Mouse (Mus musculus) erythroblast, embryonic 14.5 days (primary cell): ENCODE data around the gene Lurap1l. TPM values are rescaled to one million over a fixed set of nuclear protein-coding genes. Genes with fewer than 3 reads are reported as not detected.
A peak's percentile ranks its signal among the peaks of the same experiment; 100 is the strongest.

ENCODE experiments used
- H3K27me3 ChIP-seq: 2 replicates; pipeline ENCODE4 v1.6.1; 2012; ENCODE audit warnings: inconsistent platforms; ENCODE audit not compliant: control insufficient read depth
- H3K36me3 ChIP-seq: 2 replicates; pipeline ENCODE4 v1.6.1; 2012; ENCODE audit warnings: mild to moderate bottlenecking, inconsistent platforms; ENCODE audit not compliant: control insufficient read depth
- H3K4me1 ChIP-seq: 2 replicates; pipeline ENCODE4 v1.6.1; 2012; ENCODE audit warnings: inconsistent platforms; ENCODE audit not compliant: control insufficient read depth
- H3K4me3 ChIP-seq: replicated peaks from 2 replicates; pipeline ENCODE3; 2012; ENCODE audit warnings: moderate library complexity, mild to moderate bottlenecking, inconsistent platforms
- H3K9me3 ChIP-seq: 2 replicates; pipeline ENCODE4 v1.6.1; 2012; ENCODE audit warnings: low read length, inconsistent platforms, mixed read lengths; ENCODE audit not compliant: control insufficient read depth
- GATA1 ChIP-seq: IDR thresholded peaks from 2 replicates; pipeline ENCODE4 v1.6.1; 2012; ENCODE audit warnings: low read length, inconsistent platforms, mixed read lengths
- TAL1 ChIP-seq: IDR thresholded peaks from 3 replicates; pipeline ENCODE4 v1.6.1; 2012; ENCODE audit warnings: low read length, inconsistent platforms, mixed read lengths
- polyA plus RNA-seq: library from polyadenylated mRNA; stranded (reverse); fragments of >175 nt; gene quantifications from 2 replicates; pipeline ENCODE4 v1.2.3, GENCODE M21; 2012

Gene Lurap1l
- 0.01 TPM in 2 replicates for polyA plus RNA-seq

DNA sequence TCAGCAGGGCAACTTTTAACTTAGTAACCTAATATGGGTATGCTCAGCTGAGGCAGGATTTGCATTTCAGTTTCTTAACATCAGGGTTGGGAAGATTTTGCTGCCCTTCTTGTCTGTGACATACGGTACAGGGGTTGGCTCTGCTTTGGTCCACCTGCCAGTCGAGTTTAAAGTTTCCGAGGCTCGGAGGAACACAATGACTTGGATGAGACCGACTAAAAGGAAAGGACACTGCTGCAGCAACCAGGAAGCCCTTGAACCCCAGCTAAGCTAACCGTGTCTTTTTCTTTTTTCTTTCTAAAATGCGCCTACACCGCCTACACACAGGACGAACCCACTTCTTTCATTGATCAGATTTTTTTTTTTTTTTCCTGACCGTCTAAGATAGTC is at the start of gene Lurap1l:
Gene Lurap1l, plus strand, starts transcription at position 166 of the 390 bp plus-strand sequence.
- Histone ChIP-seq H3K9me3 (no peaks in the 10 kb centered on the region), H3K36me3 (no peaks in the 10 kb centered on the region), H3K4me3 (peak within 1 kb of the TSS; percentile 59), H3K27me3 (peaks cover 16% of the 10 kb centered on the region), H3K4me1 (no peaks in the 10 kb centered on the region)
- TF ChIP-seq GATA1 (no peak), TAL1 (no peak)

GRCm38 (mm10) chr4:80862962-80863361 is 47.5 kb upstream of the Lurap1l start:
- TF ChIP-seq GATA1 (no peak), TAL1 (no peak)
- Histone ChIP-seq H3K27me3 (no peaks in the 10 kb centered on the region), H3K4me3 (no peak overlapping the region), H3K4me1 (no peaks in the 10 kb centered on the region), H3K36me3 (no peaks in the 10 kb centered on the region), H3K9me3 (no peaks in the 10 kb centered on the region)

DNA sequence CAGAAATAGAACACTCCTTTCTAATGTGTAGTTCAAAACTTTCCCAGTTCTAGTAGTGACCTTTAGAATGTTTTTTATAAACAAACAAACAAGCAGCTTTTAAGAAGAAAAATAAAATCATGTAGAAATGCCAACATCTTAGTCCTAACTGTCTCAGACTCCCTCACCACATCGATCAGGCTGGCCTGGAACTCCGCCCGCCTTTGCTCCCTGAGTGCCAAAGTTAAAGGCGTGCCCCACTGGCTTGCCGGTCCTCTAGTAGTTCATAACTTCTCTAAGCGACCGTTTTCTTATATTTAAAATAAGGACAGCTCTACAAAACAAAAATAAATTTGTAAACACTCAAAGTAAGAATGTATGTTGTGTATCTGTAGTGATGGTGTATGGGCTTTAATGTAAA is 46.5 kb upstream of the Lurap1l start:
- Histone ChIP-seq H3K36me3 (no peaks in the 10 kb centered on the region), H3K4me1 (no peaks in the 10 kb centered on the region), H3K27me3 (no peaks in the 10 kb centered on the region), H3K4me3 (no peak overlapping the region), H3K9me3 (no peaks in the 10 kb centered on the region)
- TF ChIP-seq GATA1, result no peak
- no peak for TF ChIP-seq TAL1

- Histone ChIP-seq H3K27me3 (no peaks in the 10 kb centered on the region), H3K36me3 (no peaks in the 10 kb centered on the region), H3K9me3 (no peaks in the 10 kb centered on the region), H3K4me1 (no peaks in the 10 kb centered on the region), H3K4me3 (peak overlapping the region; percentile 15)
- TF ChIP-seq GATA1 (no peak), TAL1 (no peak)
These were observed 45.9 kb upstream of the Lurap1l start for GRCm38 (mm10) chr4:80864511-80864922.

DNA sequence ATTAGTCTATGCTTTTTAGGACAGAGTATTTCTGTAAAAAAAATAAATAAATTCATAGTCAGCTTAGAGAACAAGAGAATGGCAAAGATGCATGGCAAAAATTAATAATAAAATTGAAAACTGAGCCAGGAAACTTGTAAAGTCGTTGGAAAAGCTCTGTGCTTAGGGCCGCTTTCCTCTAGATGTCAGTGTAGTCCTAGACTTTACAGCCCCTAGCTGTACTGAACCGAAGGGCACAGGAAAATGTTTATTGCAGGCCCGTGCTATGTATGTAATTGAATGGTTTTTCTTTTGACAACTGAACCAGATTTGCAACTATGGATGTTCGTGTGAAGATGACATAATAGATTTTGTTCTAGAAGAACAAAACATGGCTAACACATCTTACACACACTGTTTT is 44.4 kb upstream of the Lurap1l start:
- Histone ChIP-seq H3K4me3 (no peak overlapping the region), H3K27me3 (no peaks in the 10 kb centered on the region), H3K9me3 (no peaks in the 10 kb centered on the region), H3K4me1 (no peaks in the 10 kb centered on the region), H3K36me3 (no peaks in the 10 kb centered on the region)
- no peak for TF ChIP-seq TAL1

DNA sequence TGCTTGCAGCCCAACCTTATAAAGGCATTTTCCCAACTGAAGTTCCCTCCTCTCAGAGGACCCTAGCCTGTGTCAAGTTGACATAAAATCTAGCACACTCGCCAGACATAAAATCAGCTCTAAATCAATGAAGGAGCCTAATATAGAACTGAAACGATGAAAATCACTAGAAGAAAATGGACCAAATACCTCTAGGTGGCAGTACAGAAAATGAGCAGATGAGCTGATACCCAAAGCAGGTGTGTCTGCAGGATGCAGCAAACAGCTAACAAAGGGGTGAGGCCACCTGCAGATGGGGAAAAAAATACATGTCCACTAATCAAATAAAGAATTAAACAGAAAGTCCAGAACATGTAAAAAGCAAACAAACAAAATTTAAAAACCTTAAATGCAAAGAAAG is 40.8 kb upstream of the Lurap1l start:
- no peak for TF ChIP-seq GATA1
- TF ChIP-seq TAL1, result no peak
- H3K4me1 ChIP-seq, result no peaks in the 10 kb centered on the region
- no peaks in the 10 kb centered on the region for H3K9me3 ChIP-seq
- no peaks in the 10 kb centered on the region for H3K36me3 ChIP-seq
- H3K27me3 ChIP-seq, result no peaks in the 10 kb centered on the region
- H3K4me3 ChIP-seq, result no peak overlapping the region

DNA sequence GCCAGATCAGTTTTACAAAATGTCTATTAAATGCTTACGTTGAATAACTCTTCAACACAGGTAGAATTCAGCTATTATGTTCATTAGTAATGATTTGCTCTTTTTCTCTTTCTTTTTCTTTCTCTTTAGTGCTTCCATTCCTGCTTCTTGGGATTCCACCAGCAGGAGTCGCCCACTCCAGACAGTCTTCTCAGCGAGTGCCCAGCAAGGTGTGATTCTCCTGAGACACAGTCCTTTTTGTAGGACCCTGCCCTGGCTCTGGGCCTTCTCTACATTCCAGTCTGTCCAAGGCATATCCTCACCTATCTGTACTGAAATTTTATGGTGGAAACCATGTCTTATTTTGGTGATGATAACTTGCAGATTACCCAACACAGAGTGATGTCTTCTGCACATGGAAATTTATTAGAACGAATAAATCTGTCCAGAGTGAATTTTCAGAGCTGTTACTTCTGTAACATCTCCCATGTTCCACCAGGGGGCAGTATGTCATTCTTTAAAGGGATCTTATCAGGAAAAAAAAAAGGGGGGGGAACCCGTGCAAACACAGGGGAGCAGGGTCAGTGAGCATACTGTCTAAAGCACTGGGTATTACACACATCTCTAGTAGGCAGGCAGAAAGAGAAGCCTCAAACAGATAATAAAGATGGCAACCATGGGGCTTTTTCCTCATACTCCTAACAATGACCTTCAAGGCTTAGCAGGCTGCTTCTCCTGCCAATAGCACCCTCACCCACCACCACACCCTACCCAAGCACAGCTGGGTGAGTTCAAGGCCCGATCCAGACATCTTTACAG is 37.4 kb upstream of the Lurap1l start:
- Histone ChIP-seq H3K9me3 (no peaks in the 10 kb centered on the region), H3K4me1 (no peaks in the 10 kb centered on the region)

DNA sequence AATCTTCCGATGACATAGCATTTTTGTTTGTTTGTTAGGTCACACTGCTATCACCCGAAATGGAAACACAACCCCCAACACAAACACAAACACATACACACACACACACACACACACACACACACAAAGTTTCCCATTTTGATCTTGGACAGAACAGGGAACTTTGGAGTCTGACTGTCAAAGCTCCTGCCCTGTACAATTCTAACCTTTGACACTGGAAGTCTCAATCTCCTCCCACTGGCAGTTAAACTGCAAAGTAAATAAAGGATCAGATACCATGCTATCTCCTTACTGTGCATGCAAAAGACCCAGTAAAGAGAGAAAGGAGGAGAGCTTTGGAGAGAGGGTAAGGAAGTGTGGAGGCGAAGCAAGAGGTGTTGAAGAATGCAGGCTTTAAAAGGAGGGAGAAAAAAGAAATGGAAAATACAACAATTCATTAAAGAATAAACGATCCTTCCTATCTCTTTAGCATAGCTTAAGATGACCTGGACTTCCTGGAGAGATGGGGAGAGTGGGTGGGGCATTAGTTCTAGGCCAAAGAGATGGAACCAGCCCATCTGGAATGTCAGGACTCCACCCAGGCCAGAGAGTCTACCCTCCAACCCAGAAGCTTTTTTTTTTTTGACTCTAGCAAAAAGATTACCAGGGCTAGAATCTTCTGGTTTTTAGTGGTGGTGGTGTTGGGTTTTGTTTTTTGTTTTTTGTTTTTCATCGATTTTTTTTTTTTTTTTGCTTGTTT is 36.2 kb upstream of the Lurap1l start:
- TF ChIP-seq GATA1, result no peak
- TF ChIP-seq TAL1, result no peak
- no peaks in the 10 kb centered on the region for H3K36me3 ChIP-seq

More for the DNA sequence above, 37.4 kb upstream of the Lurap1l start:
- H3K36me3 ChIP-seq, result no peaks in the 10 kb centered on the region
- no peak for TF ChIP-seq TAL1
- no peak for TF ChIP-seq GATA1
- no peak overlapping the region for H3K4me3 ChIP-seq
- no peaks in the 10 kb centered on the region for H3K27me3 ChIP-seq

GRCm38 (mm10) chr4:80875055-80875454 is 35.4 kb upstream of the Lurap1l start:
- Histone ChIP-seq H3K4me3 (no peak overlapping the region), H3K27me3 (no peaks in the 10 kb centered on the region), H3K9me3 (no peaks in the 10 kb centered on the region)

More for the DNA sequence above, 36.2 kb upstream of the Lurap1l start:
- Histone ChIP-seq H3K4me1 (no peaks in the 10 kb centered on the region), H3K4me3 (no peak overlapping the region), H3K27me3 (no peaks in the 10 kb centered on the region), H3K9me3 (no peaks in the 10 kb centered on the region)

More at GRCm38 (mm10) chr4:80875055-80875454, 35.4 kb upstream of the Lurap1l start:
- H3K4me1 ChIP-seq, result no peaks in the 10 kb centered on the region
- H3K36me3 ChIP-seq, result no peaks in the 10 kb centered on the region
- TF ChIP-seq GATA1, result no peak
- TF ChIP-seq TAL1, result no peak
